Mouse (Mus musculus) midbrain, embryonic 16.5 days (tissue): ENCODE measurements around the gene Polg. TPM values are rescaled to one million over a fixed set of nuclear protein-coding genes. Genes with fewer than 3 reads are reported as not detected.

Experiments used
- ATAC-seq: fragments of 200-750 bp; cut with Nextera tagmentation; 2 replicates; pipeline ENCODE4 v1.8.0; 2017; ENCODE audit warnings: moderate TSS enrichment
- H3K27ac ChIP-seq: fragments of 300-500 bp; sonication (generic); 2 replicates; pipeline ENCODE4 v1.5.1; 2014; ENCODE audit warnings: mild to moderate bottlenecking, low read length, mixed read lengths
- H3K27me3 ChIP-seq: fragments of 300-500 bp; sonication (generic); 2 replicates; pipeline ENCODE4 v1.6.1; 2014; ENCODE audit warnings: low read depth, low read length, mixed read lengths; ENCODE audit not compliant: control insufficient read depth, insufficient read depth
- H3K36me3 ChIP-seq: fragments of 300-500 bp; sonication (generic); 2 replicates; pipeline ENCODE4 v1.6.1; 2014; ENCODE audit warnings: mild to moderate bottlenecking, low read length, moderate library complexity, mixed read lengths; ENCODE audit not compliant: control insufficient read depth, insufficient read depth
- H3K4me1 ChIP-seq: fragments of 300-500 bp; sonication (generic); 2 replicates; pipeline ENCODE4 v1.6.1; 2014; ENCODE audit warnings: mild to moderate bottlenecking, low read length, mixed read lengths; ENCODE audit not compliant: control insufficient read depth, insufficient read depth
- H3K4me2 ChIP-seq: fragments of 300-500 bp; sonication (generic); 2 replicates; pipeline ENCODE4 v1.6.1; 2014; ENCODE audit warnings: mild to moderate bottlenecking, low read length, mixed read lengths
- H3K4me3 ChIP-seq: fragments of 300-500 bp; sonication (generic); 2 replicates; pipeline ENCODE4 v1.5.1; 2014; ENCODE audit warnings: low read depth, mild to moderate bottlenecking, low read length, moderate library complexity, mixed read lengths
- H3K9ac ChIP-seq: fragments of 300-500 bp; sonication (generic); 2 replicates; pipeline ENCODE4 v1.6.1; 2014; ENCODE audit warnings: low read depth, low read length, mixed read lengths
- H3K9me3 ChIP-seq: fragments of 300-500 bp; sonication (generic); replicated peaks from 2 replicates; pipeline ENCODE4 v1.6.1; 2014; ENCODE audit warnings: mild to moderate bottlenecking, low read length, mixed read lengths; ENCODE audit not compliant: control insufficient read depth, poor library complexity, severe bottlenecking
- WGBS: fragments of 180-500 bp; shearing (Covaris S2); extraction: QIAGEN DNeasy Blood & Tissue Kit; methylation state at CpG from one replicate; pipeline ENCODE4 v1.1.7; 2014; 5-methylcytosine and 5-hydroxymethylcytosine counted together
- polyA plus RNA-seq: library from polyadenylated mRNA; unstranded; fragments of >200 nt; fragmentation: Nextera tagmentation; extraction: Ambion mirVana; gene quantifications from 2 replicates; pipeline ENCODE4 v1.2.1, GENCODE M21; 2015

The Polg gene
- polyA plus RNA-seq, 1 experiment from 2014 or later = 22.0 TPM

GRCm38 (mm10) chr7:79473496-79474194, 7.5 kb upstream of the Polg start:
- no peaks in the 10 kb centered on the region for H3K36me3 ChIP-seq
- H3K9ac ChIP-seq = no peak overlapping the region
- WGBS = 94% methylated on average over 9 of the region's 9 CpGs
- no peak overlapping the region for H3K4me2 ChIP-seq
- no peak for ATAC-seq
- H3K27ac ChIP-seq = no peak overlapping the region
- H3K27me3 ChIP-seq = no peaks in the 10 kb centered on the region
- H3K4me3 ChIP-seq = no peak overlapping the region
- H3K4me1 ChIP-seq = no peaks in the 10 kb centered on the region
- no peaks in the 10 kb centered on the region for H3K9me3 ChIP-seq

- Histone ChIP-seq H3K27ac (no peak overlapping the region), H3K9me3 (no peaks in the 10 kb centered on the region), H3K4me2 (no peak overlapping the region), H3K4me3 (no peak overlapping the region), H3K4me1 (no peaks in the 10 kb centered on the region), H3K27me3 (no peaks in the 10 kb centered on the region), H3K36me3 (no peaks in the 10 kb centered on the region), H3K9ac (no peak overlapping the region)
- 59% methylated on average over 2 of the region's 2 CpGs for WGBS
- ATAC-seq = no peak
Measured at GRCm38 (mm10) chr7:79472792-79473191, 6.6 kb upstream of the Polg start.

- H3K4me3 ChIP-seq = no peak overlapping the region
- 68% methylated on average over 7 of the region's 7 CpGs for WGBS
- ATAC-seq = no peak
- H3K27ac ChIP-seq = no peak overlapping the region
- H3K9me3 ChIP-seq = no peaks in the 10 kb centered on the region
- H3K4me2 ChIP-seq = no peak overlapping the region
- no peak overlapping the region for H3K9ac ChIP-seq
- H3K36me3 ChIP-seq = no peaks in the 10 kb centered on the region
- no peaks in the 10 kb centered on the region for H3K27me3 ChIP-seq
- 0 out of 2 replicates have a peak, but pooled peaks cover 8% of the 10 kb centered on the region for H3K4me1 ChIP-seq
Measured at GRCm38 (mm10) chr7:79471436-79471835, 5.3 kb upstream of the Polg start.

GRCm38 (mm10) chr7:79470718-79471117, 4.6 kb upstream of the Polg start:
- no peaks in the 10 kb centered on the region for H3K27me3 ChIP-seq
- H3K36me3 ChIP-seq = no peaks in the 10 kb centered on the region
- 76% methylated on average over 3 of the region's 3 CpGs for WGBS
- H3K4me3 ChIP-seq = no peak overlapping the region
- no peak for ATAC-seq
- H3K27ac ChIP-seq = no peak overlapping the region
- H3K9me3 ChIP-seq = no peaks in the 10 kb centered on the region
- H3K4me1 ChIP-seq = 0 out of 2 replicates have a peak, but pooled peaks cover 8% of the 10 kb centered on the region
- no peak overlapping the region for H3K9ac ChIP-seq
- H3K4me2 ChIP-seq = no peak overlapping the region

- H3K4me2 ChIP-seq = no peak overlapping the region
- ATAC-seq = no peak
- no peak overlapping the region for H3K4me3 ChIP-seq
- 84% methylated on average over 5 of the region's 5 CpGs for WGBS
- H3K27me3 ChIP-seq = no peaks in the 10 kb centered on the region
- H3K9me3 ChIP-seq = no peaks in the 10 kb centered on the region
- H3K27ac ChIP-seq = no peak overlapping the region
- no peak overlapping the region for H3K9ac ChIP-seq
- H3K4me1 ChIP-seq = peaks cover 11% of the 10 kb centered on the region
- no peaks in the 10 kb centered on the region for H3K36me3 ChIP-seq
Measured at GRCm38 (mm10) chr7:79469766-79470165, 3.6 kb upstream of the Polg start.

- Histone ChIP-seq H3K9me3 (no peaks in the 10 kb centered on the region), H3K4me2 (no peak overlapping the region), H3K36me3 (no peaks in the 10 kb centered on the region), H3K9ac (no peak overlapping the region), H3K27me3 (no peaks in the 10 kb centered on the region), H3K4me1 (peaks cover 19% of the 10 kb centered on the region), H3K4me3 (no peak overlapping the region), H3K27ac (no peak overlapping the region)
- ATAC-seq = no peak
- WGBS = 53% methylated on average over 8 of the region's 8 CpGs
Measured at GRCm38 (mm10) chr7:79468994-79469393, 2.8 kb upstream of the Polg start.

- ATAC-seq = no peak
- Histone ChIP-seq H3K4me3 (no peak overlapping the region), H3K9me3 (no peaks in the 10 kb centered on the region), H3K4me2 (peak overlapping the region; percentile 91), H3K4me1 (peaks cover 20% of the 10 kb centered on the region), H3K36me3 (no peaks in the 10 kb centered on the region), H3K27me3 (no peaks in the 10 kb centered on the region), H3K9ac (no peak overlapping the region), H3K27ac (no peak overlapping the region)
- WGBS = 10% methylated on average over 1 of the region's 6 CpGs
Measured at GRCm38 (mm10) chr7:79467951-79468350, 1.8 kb upstream of the Polg start.

- ATAC-seq = peak; percentile 59
- Histone ChIP-seq H3K9ac (peak overlapping the region; percentile 81), H3K27ac (peak overlapping the region; percentile 79), H3K9me3 (no peaks in the 10 kb centered on the region), H3K36me3 (peaks cover 10% of the 10 kb centered on the region), H3K4me1 (peaks cover 20% of the 10 kb centered on the region), H3K27me3 (no peaks in the 10 kb centered on the region), H3K4me2 (peak overlapping the region; percentile 91), H3K4me3 (peak overlapping the region; percentile 90)
- WGBS = under 1% methylated on average over 43 of the region's 47 CpGs
Measured at GRCm38 (mm10) chr7:79465461-79466044, 609 bp downstream of the Polg start.

- H3K27me3 ChIP-seq = no peaks in the 10 kb centered on the region
- ATAC-seq = no peak
- H3K4me2 ChIP-seq = peak overlapping the region; percentile 91
- no peaks in the 10 kb centered on the region for H3K9me3 ChIP-seq
- peaks cover 14% of the 10 kb centered on the region for H3K36me3 ChIP-seq
- peak overlapping the region; percentile 90 for H3K4me3 ChIP-seq
- H3K4me1 ChIP-seq = peaks cover 20% of the 10 kb centered on the region
- H3K9ac ChIP-seq = peak overlapping the region; percentile 81
- H3K27ac ChIP-seq = no peak overlapping the region
- WGBS = 10% methylated on average over 38 of the region's 47 CpGs
Measured at GRCm38 (mm10) chr7:79464776-79465420, 1.3 kb downstream of the Polg start.
